Mouse (Mus musculus) thymus, postnatal 25 days (tissue): ENCODE data around the gene Ggps1.
"Not testable (repeated sequence)": the region's sequence is repeated elsewhere in the genome, so short reads cannot be mapped to it uniquely, and the experiment has no call there.

Experiments used
- DNase-seq: peaks from one replicate; pipeline ENCODE4 v3.0.0; 2022

Gene Ggps1

DNA sequence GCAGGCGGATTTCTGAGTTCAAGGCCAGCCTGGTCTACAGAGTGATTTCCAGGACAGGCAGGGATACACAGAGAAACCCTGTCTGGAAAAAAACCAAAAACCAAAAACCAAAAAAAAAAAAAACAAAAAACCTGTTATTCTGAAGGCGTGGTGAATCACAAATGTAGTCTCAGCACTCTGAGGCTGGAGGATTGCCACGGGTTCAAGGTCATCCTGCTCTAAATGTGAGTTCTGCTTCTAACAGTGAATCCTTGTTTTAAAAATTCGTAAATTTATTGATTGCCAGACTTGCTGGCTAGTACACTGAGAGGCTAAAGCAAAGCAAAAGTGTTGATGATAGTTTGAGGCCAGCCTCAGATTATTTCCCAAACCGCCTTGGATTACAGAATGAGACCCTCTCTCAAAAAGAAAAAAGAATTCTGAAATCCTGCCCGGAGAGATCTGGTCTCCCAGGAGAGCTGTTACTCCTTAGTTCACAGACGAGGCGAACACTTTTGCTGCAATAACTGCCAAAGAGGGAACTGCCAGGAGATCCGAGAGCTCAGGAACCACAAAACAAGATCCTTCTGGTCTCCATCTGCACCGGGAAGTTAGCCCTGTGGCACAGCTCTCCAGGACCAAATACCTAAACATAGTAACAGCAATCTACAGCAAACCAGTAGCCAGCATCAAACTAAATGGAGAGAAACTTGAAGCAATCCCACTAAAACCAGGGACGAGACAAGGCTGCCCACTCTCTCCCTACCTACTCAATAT, 27.2 kb downstream of the Ggps1 start:
- DNase-seq: no peak

GRCm38 (mm10) chr13:14035352-14035751, 27.9 kb downstream of the Ggps1 start:
- DNase-seq: not testable (repeated sequence)

- no peak for DNase-seq
Observed at GRCm38 (mm10) chr13:14034073-14034348, 29.3 kb downstream of the Ggps1 start.

DNA sequence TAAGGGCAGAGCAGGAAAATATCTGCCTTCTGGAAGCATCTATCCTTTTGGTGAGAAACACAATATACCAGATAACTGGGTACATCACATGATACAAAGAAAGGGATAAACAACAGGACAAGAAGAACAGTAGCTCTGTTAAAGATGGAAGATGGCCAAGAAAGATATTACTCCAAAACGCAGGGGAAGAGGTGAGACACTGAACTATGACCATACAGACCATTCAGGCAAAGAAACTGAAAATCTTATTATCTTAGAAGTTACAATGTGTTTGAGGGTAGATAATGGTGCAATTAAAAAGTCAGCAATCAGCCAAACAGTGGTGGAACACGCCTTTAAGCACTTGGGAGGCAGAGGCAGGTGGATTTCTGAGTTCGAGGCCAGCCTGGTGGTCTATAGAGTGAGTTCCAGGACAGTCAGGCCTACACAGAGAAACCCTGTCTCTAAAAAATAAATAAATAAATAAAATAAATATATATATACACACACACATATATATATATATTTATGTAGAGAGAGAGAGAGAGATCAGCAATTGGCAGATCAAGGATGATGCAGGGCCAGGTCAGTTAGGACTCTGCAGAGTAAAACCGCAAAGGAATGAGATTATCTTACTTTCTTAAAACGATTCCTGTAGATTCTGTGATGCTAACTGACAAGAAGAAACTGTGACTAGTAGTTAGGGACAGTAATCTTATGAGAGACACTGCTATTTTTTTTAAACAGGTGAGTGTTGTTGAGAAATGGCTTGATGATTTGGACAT, 29.8 kb downstream of the Ggps1 start:
- no peak for DNase-seq

- DNase-seq: no peak
Observed at GRCm38 (mm10) chr13:14026154-14026820, 37.0 kb downstream of the Ggps1 start.

DNA sequence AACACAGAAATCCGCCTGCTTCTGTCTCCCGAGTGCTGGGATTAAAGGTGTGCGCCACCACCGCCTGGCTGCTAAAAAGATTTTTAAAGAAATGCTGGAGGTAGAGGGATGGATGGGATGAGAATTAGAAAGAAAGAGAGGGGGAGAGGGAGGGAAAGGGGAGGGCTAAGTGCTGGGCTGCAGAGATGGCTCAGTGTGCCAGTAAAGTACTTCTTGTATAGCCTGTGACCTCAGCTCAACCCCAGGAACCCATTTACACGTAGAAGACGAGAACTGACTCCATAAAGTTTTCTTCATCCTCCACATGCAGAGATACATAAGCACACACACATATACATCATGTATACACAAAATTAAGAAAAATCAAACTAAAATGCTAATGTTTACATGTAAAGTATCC, 37.7 kb downstream of the Ggps1 start:
- no peak for DNase-seq

GRCm38 (mm10) chr13:14021417-14021816, 41.9 kb downstream of the Ggps1 start:
- not testable (repeated sequence) for DNase-seq

GRCm38 (mm10) chr13:14018852-14019251, 44.4 kb downstream of the Ggps1 start:
- no peak for DNase-seq

- DNase-seq: no peak
Observed at GRCm38 (mm10) chr13:14018283-14018682, 45.0 kb downstream of the Ggps1 start.

GRCm38 (mm10) chr13:14015609-14016008, 47.7 kb downstream of the Ggps1 start:
- no peak for DNase-seq

GRCm38 (mm10) chr13:14014540-14014939, 48.7 kb downstream of the Ggps1 start:
- no peak for DNase-seq

GRCm38 (mm10) chr13:14014001-14014400, 49.3 kb downstream of the Ggps1 start:
- no peak for DNase-seq

- DNase-seq: no peak
Observed at GRCm38 (mm10) chr13:14011454-14011995, 51.8 kb downstream of the Ggps1 start.

DNA sequence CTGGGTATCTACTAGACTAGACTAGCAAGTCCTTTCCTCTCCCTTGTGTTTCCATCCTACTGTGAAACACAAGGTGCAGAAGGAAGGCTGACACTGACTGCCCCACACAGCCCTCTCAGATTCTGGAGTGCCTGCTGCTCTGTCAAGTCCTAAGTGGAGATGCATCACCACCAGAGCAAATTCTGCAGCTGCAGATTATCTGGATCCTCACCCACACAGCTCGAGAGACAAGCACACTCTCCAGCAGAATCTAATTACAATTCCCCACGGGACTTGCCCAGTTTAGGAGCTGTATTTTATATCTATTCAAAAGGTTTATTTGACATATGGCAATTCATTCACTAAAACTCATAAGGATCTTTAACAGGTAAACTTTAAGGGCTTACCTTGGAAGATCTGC, 57.2 kb downstream of the Ggps1 start:
- DNase-seq: no peak

GRCm38 (mm10) chr13:14004999-14005398, 58.3 kb downstream of the Ggps1 start:
- no peak for DNase-seq

DNA sequence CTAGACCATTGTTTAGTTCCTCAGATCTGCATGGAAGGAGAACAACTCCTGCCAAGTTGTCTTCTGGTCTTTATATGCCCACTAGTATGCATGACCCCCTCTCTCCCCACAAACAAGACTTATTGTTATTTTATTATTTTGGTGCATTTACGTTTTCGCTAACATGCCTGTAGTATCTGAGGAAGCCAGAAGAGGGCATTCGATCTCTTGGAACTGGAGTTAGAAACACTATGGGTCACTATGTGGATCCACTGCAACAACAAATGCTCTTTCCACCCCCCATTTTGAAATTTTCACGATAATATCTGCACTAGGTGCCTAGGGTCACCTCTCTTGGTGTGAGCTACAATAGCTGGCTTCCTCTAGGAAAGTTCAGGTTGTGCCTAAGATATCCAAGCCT, 59.2 kb downstream of the Ggps1 start:
- no peak for DNase-seq

GRCm38 (mm10) chr13:14002706-14003105, 60.6 kb downstream of the Ggps1 start:
- DNase-seq: no peak
